29 mouse cellular contexts compared by ENCODE assay signal in the genomic region with DNA sequence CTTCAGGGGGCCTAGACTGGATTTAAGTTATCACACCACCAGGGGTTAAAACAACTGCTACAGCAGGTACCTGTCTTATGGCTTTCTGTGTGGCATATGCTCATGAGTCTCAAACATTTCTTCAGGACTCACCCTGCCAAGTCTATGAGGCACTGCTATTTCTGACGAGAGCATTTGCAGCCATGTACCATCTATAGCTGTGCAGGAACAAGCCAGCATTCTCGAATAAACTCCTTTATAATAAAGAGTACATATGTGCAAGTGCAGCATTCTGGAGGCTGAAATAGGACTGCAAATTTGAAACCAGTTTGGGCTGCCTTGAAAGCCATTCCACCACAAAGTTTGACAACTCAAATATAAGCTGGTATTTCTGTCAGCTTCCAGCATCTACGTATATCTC.
"Had no signal": no experiment of that assay in that cellular context is flagged by ENCODE, and none has a peak within 500 bp of the region (broad histone marks: within the 10 kb centered on the region; RNA-seq: fewer than 3 reads in every experiment).

No protein-coding gene starts in this region.

- H3K9ac ChIP-seq: heart, embryonic 13.5 days; heart, embryonic 15.5 days; hindbrain, embryonic 13.5 days; hindbrain, embryonic 15.5 days; kidney, embryonic 15.5 days; limb, embryonic 13.5 days; limb, embryonic 15.5 days; liver, embryonic 12.5 days; liver, embryonic 14.5 days had no signal

- H3K4me1 ChIP-seq: heart, embryonic 13.5 days; heart, embryonic 15.5 days; hindbrain, embryonic 13.5 days; hindbrain, embryonic 15.5 days; kidney, embryonic 15.5 days; limb, embryonic 13.5 days; limb, embryonic 15.5 days; liver, embryonic 12.5 days had no signal

- H3K27me3 ChIP-seq: heart, embryonic 13.5 days; heart, embryonic 15.5 days; hindbrain, embryonic 13.5 days; hindbrain, embryonic 15.5 days; kidney, embryonic 15.5 days; limb, embryonic 13.5 days; limb, embryonic 15.5 days; liver, embryonic 12.5 days had no signal

- ATAC-seq: hindbrain, postnatal 0 days; intestine, embryonic 16.5 days; liver, embryonic 12.5 days had no signal

- DNase-seq: gastrocnemius, adult 2 months; gastrocnemius, postnatal 10 days; gastrocnemius, postnatal 25 days; heart, adult 11 months; heart, adult 2 months; heart, postnatal 14 days; heart, postnatal 36 days; kidney, adult 11 months; kidney, adult 2 months; kidney, adult 9 months; kidney, postnatal 14 days; kidney, postnatal 36 days; layer of hippocampus, adult 9-11 months; layer of hippocampus, postnatal 36 days; left cerebral cortex, postnatal 4 days had no signal

- H3K27ac ChIP-seq: gastrocnemius, adult 2 months; heart, adult 2 months; heart, embryonic 13.5 days; heart, embryonic 15.5 days; hindbrain, embryonic 13.5 days; hindbrain, embryonic 15.5 days; hindbrain, postnatal 0 days; kidney, embryonic 15.5 days; kidney, postnatal 0 days; left cerebral cortex, adult 2 months; limb, embryonic 13.5 days; limb, embryonic 15.5 days; liver, embryonic 12.5 days; liver, embryonic 14.5 days had no signal

- H3K4me2 ChIP-seq: heart, embryonic 11.5 days; heart, embryonic 13.5 days; heart, embryonic 15.5 days; hindbrain, embryonic 13.5 days; hindbrain, embryonic 15.5 days; kidney, embryonic 15.5 days; limb, embryonic 13.5 days; limb, embryonic 15.5 days; liver, embryonic 12.5 days had no signal

- H3K9me3 ChIP-seq: heart, embryonic 13.5 days; heart, embryonic 15.5 days; hindbrain, embryonic 13.5 days; hindbrain, embryonic 15.5 days; kidney, embryonic 15.5 days; limb, embryonic 13.5 days; limb, embryonic 15.5 days; liver, embryonic 12.5 days had no signal

- H3K4me3 ChIP-seq: gastrocnemius, adult 2 months; heart, adult 2 months; heart, embryonic 13.5 days; heart, embryonic 15.5 days; hindbrain, embryonic 13.5 days; hindbrain, embryonic 15.5 days; kidney, embryonic 15.5 days; left cerebral cortex, adult 2 months; limb, embryonic 13.5 days; limb, embryonic 15.5 days; liver, embryonic 12.5 days had no signal
